Mouse (Mus musculus): ENCODE data around the gene Ier3.

DNA sequence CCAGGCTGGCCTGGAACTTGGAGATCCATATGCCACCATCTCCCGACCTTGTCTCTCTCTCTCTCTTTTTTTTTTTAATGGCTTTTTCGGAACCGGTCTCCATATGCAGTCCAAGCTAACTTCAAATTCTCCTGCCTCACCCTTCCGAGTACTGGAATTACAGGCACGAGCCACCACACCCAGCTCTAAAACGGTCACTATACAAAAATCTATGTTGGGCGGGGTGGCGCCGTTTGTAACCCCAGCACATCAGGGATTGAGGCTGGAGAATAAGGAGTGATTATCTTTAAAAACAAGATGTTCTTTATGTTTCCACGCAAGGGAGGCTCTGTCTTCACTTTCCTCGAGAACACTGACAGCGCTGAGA, 39.3 kb downstream of the Ier3 start:
- TF ChIP-seq POLR2A (IDR thresholded peaks at IDR 0.05; ENCODE audit: control insufficient read depth, low read depth, low read length): no peak
- TF ChIP-seq CTCF (IDR thresholded peaks at IDR 0.05; ENCODE audit: control insufficient read depth, insufficient read depth, insufficient replicate concordance, low read depth, low read length): no peak

Data from testis, adult 2 months (tissue).